Mouse (Mus musculus): Measurements from ENCODE around the gene Gria1. TPM values are rescaled to one million over a fixed set of nuclear protein-coding genes. Genes with fewer than 3 reads are reported as not detected.

Gria1 gene
- total RNA-seq, 1 experiment = 0.13 TPM

GRCm38 (mm10) chr11:57014396-57014795 is 3.2 kb downstream of the Gria1 start:
- Histone ChIP-seq H3K4me1 (ENCODE audit: control insufficient read depth in 2 of 2, insufficient read depth in 2 of 2, low read length in 2 of 2, poor library complexity in 1 of 2) (peaks cover 0 to 3% of the 10 kb centered on the region in 2 experiments; a peak in 1 of 4 replicates), H3K9me3 (ENCODE audit: control insufficient read depth, insufficient read depth, low read depth, low read length) (no peaks in the 10 kb centered on the region), H3K4me3 (ENCODE audit: insufficient read depth in 1 of 2, low read depth in 1 of 2, low read length in 2 of 2, poor library complexity in 1 of 2, severe bottlenecking in 1 of 2) (no peak overlapping the region), H3K9ac (ENCODE audit: insufficient read depth, low read depth, low read length, poor library complexity, severe bottlenecking) (no peak overlapping the region), H3K36me3 (ENCODE audit: control insufficient read depth, insufficient read depth, low read length, poor library complexity, severe bottlenecking) (no peaks in the 10 kb centered on the region), H3K27ac (ENCODE audit: insufficient read depth, low read depth, low read length, poor library complexity, severe bottlenecking) (no peak overlapping the region)
- no peak for DNase-seq (ENCODE audit: low read depth, low spot score)
- TF ChIP-seq ZNF384 (IDR thresholded peaks at IDR 0.05; ENCODE audit: low read depth, low read length) (no peak), MAFK (IDR thresholded peaks at IDR 0.05; ENCODE audit: insufficient read depth, low read depth, low read length) (no peak), HCFC1 (IDR thresholded peaks at IDR 0.05; ENCODE audit: borderline replicate concordance, insufficient read depth, low read length) (no peak), ZC3H11A (IDR thresholded peaks at IDR 0.05; ENCODE audit: borderline replicate concordance, low read depth, low read length) (no peak), CHD2 (IDR thresholded peaks at IDR 0.05; ENCODE audit: low read depth, low read length) (no peak)
- in situ Hi-C loops (cut with MboI; ENCODE audit: low sequenced_read_pairs in 2 of 2, unreplicated experiment in 2 of 2) = no loop called here

- H3K27ac ChIP-seq (ENCODE audit: insufficient read depth, low read depth, low read length, poor library complexity, severe bottlenecking) = no peak overlapping the region
- no peak overlapping the region for H3K4me3 ChIP-seq (ENCODE audit: insufficient read depth in 1 of 2, low read depth in 1 of 2, low read length in 2 of 2, poor library complexity in 1 of 2, severe bottlenecking in 1 of 2)
- in situ Hi-C loops (cut with MboI; ENCODE audit: low sequenced_read_pairs in 2 of 2, unreplicated experiment in 2 of 2) = no loop called here
- no peak overlapping the region for H3K9ac ChIP-seq (ENCODE audit: insufficient read depth, low read depth, low read length, poor library complexity, severe bottlenecking)
- peaks cover 0 to under 1% of the 10 kb centered on the region in 2 experiments; a peak in 1 of 4 replicates for H3K4me1 ChIP-seq (ENCODE audit: control insufficient read depth in 2 of 2, insufficient read depth in 2 of 2, low read length in 2 of 2, poor library complexity in 1 of 2)
- no peak for TF ChIP-seq ZNF384 (IDR thresholded peaks at IDR 0.05; ENCODE audit: low read depth, low read length)
- no peak for TF ChIP-seq MAFK (IDR thresholded peaks at IDR 0.05; ENCODE audit: insufficient read depth, low read depth, low read length)
- no peak for TF ChIP-seq CHD2 (IDR thresholded peaks at IDR 0.05; ENCODE audit: low read depth, low read length)
- no peak for TF ChIP-seq HCFC1 (IDR thresholded peaks at IDR 0.05; ENCODE audit: borderline replicate concordance, insufficient read depth, low read length)
- TF ChIP-seq ZC3H11A (IDR thresholded peaks at IDR 0.05; ENCODE audit: borderline replicate concordance, low read depth, low read length) = no peak
- no peaks in the 10 kb centered on the region for H3K36me3 ChIP-seq (ENCODE audit: control insufficient read depth, insufficient read depth, low read length, poor library complexity, severe bottlenecking)
- no peaks in the 10 kb centered on the region for H3K9me3 ChIP-seq (ENCODE audit: control insufficient read depth, insufficient read depth, low read depth, low read length)
- DNase-seq (ENCODE audit: low read depth, low spot score) = no peak
Measured at GRCm38 (mm10) chr11:57018536-57018935, 7.3 kb downstream of the Gria1 start.

- Histone ChIP-seq H3K9ac (ENCODE audit: insufficient read depth, low read depth, low read length, poor library complexity, severe bottlenecking) (no peak overlapping the region), H3K36me3 (ENCODE audit: control insufficient read depth, insufficient read depth, low read length, poor library complexity, severe bottlenecking) (no peaks in the 10 kb centered on the region), H3K9me3 (ENCODE audit: control insufficient read depth, insufficient read depth, low read depth, low read length) (no peaks in the 10 kb centered on the region), H3K4me3 (ENCODE audit: insufficient read depth in 1 of 2, low read depth in 1 of 2, low read length in 2 of 2, poor library complexity in 1 of 2, severe bottlenecking in 1 of 2) (no peak overlapping the region), H3K4me1 (ENCODE audit: control insufficient read depth in 2 of 2, insufficient read depth in 2 of 2, low read length in 2 of 2, poor library complexity in 1 of 2) (no peaks in the 10 kb centered on the region), H3K27ac (ENCODE audit: insufficient read depth, low read depth, low read length, poor library complexity, severe bottlenecking) (no peak overlapping the region)
- in situ Hi-C loops (cut with MboI; ENCODE audit: low sequenced_read_pairs in 2 of 2, unreplicated experiment in 2 of 2) = no loop called here
- DNase-seq (ENCODE audit: low read depth, low spot score) = no peak
- TF ChIP-seq ZC3H11A (IDR thresholded peaks at IDR 0.05; ENCODE audit: borderline replicate concordance, low read depth, low read length) (no peak), HCFC1 (IDR thresholded peaks at IDR 0.05; ENCODE audit: borderline replicate concordance, insufficient read depth, low read length) (no peak), MAFK (IDR thresholded peaks at IDR 0.05; ENCODE audit: insufficient read depth, low read depth, low read length) (no peak), CHD2 (IDR thresholded peaks at IDR 0.05; ENCODE audit: low read depth, low read length) (no peak), ZNF384 (IDR thresholded peaks at IDR 0.05; ENCODE audit: low read depth, low read length) (no peak)
Measured at GRCm38 (mm10) chr11:57022400-57022799, 11.2 kb downstream of the Gria1 start.

GRCm38 (mm10) chr11:57030448-57030847 is 19.3 kb downstream of the Gria1 start:
- no peak for TF ChIP-seq HCFC1 (IDR thresholded peaks at IDR 0.05; ENCODE audit: borderline replicate concordance, insufficient read depth, low read length)
- no peak for TF ChIP-seq CHD2 (IDR thresholded peaks at IDR 0.05; ENCODE audit: low read depth, low read length)
- no peak for TF ChIP-seq MAFK (IDR thresholded peaks at IDR 0.05; ENCODE audit: insufficient read depth, low read depth, low read length)
- no peak for TF ChIP-seq ZC3H11A (IDR thresholded peaks at IDR 0.05; ENCODE audit: borderline replicate concordance, low read depth, low read length)
- no peak for TF ChIP-seq ZNF384 (IDR thresholded peaks at IDR 0.05; ENCODE audit: low read depth, low read length)
- H3K27ac ChIP-seq (ENCODE audit: insufficient read depth, low read depth, low read length, poor library complexity, severe bottlenecking) = no peak overlapping the region
- no peak overlapping the region for H3K9ac ChIP-seq (ENCODE audit: insufficient read depth, low read depth, low read length, poor library complexity, severe bottlenecking)
- H3K4me3 ChIP-seq (ENCODE audit: insufficient read depth in 1 of 2, low read depth in 1 of 2, low read length in 2 of 2, poor library complexity in 1 of 2, severe bottlenecking in 1 of 2) = no peak overlapping the region
- no peaks in the 10 kb centered on the region for H3K4me1 ChIP-seq (ENCODE audit: control insufficient read depth in 2 of 2, insufficient read depth in 2 of 2, low read length in 2 of 2, poor library complexity in 1 of 2)
- in situ Hi-C loops (cut with MboI; ENCODE audit: low sequenced_read_pairs in 2 of 2, unreplicated experiment in 2 of 2) = no loop called here
- no peak for DNase-seq (ENCODE audit: low read depth, low spot score)
- no peaks in the 10 kb centered on the region for H3K9me3 ChIP-seq (ENCODE audit: control insufficient read depth, insufficient read depth, low read depth, low read length)
- H3K36me3 ChIP-seq (ENCODE audit: control insufficient read depth, insufficient read depth, low read length, poor library complexity, severe bottlenecking) = no peaks in the 10 kb centered on the region

- Histone ChIP-seq H3K9ac (ENCODE audit: insufficient read depth, low read depth, low read length, poor library complexity, severe bottlenecking) (no peak overlapping the region), H3K9me3 (ENCODE audit: control insufficient read depth, insufficient read depth, low read depth, low read length) (no peaks in the 10 kb centered on the region), H3K27ac (ENCODE audit: insufficient read depth, low read depth, low read length, poor library complexity, severe bottlenecking) (no peak overlapping the region), H3K4me1 (ENCODE audit: control insufficient read depth in 2 of 2, insufficient read depth in 2 of 2, low read length in 2 of 2, poor library complexity in 1 of 2) (peaks cover 0 to 2% of the 10 kb centered on the region in 2 experiments; a peak in 1 of 4 replicates), H3K36me3 (ENCODE audit: control insufficient read depth, insufficient read depth, low read length, poor library complexity, severe bottlenecking) (no peaks in the 10 kb centered on the region), H3K4me3 (ENCODE audit: insufficient read depth in 1 of 2, low read depth in 1 of 2, low read length in 2 of 2, poor library complexity in 1 of 2, severe bottlenecking in 1 of 2) (no peak overlapping the region)
- in situ Hi-C loops (cut with MboI; ENCODE audit: low sequenced_read_pairs in 2 of 2, unreplicated experiment in 2 of 2) = no loop called here
- no peak for DNase-seq (ENCODE audit: low read depth, low spot score)
- no peak for TF ChIP-seq ZC3H11A (IDR thresholded peaks at IDR 0.05; ENCODE audit: borderline replicate concordance, low read depth, low read length)
- TF ChIP-seq CHD2 (IDR thresholded peaks at IDR 0.05; ENCODE audit: low read depth, low read length) = no peak
Measured at GRCm38 (mm10) chr11:57038807-57039206, 27.6 kb downstream of the Gria1 start.

Data from ES-E14 (cell line).